Mouse (Mus musculus): ENCODE data around the gene Nectin2.

Nectin2 gene

DNA sequence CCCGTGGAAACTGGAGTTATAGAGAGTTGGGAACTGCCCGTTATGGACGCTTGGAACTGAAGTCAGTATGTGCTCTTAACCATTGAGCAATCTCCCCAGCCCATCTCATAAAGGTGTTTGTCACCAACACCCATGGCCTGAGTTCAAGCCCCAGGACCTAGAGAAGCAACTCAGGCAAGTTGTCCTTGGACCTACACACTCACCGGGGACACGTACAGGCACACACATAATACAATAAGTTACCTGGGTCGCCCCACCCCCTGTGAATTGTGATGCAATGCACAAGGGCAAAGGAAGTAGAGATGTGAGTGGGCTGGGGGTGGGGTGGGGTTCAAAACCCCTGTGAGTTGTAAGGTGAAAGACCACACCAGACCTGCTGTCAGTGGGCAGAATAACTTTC, 63.8 kb downstream of the Nectin2 start:
- DNase-seq (ENCODE audit: low spot score), result no peak

DNA sequence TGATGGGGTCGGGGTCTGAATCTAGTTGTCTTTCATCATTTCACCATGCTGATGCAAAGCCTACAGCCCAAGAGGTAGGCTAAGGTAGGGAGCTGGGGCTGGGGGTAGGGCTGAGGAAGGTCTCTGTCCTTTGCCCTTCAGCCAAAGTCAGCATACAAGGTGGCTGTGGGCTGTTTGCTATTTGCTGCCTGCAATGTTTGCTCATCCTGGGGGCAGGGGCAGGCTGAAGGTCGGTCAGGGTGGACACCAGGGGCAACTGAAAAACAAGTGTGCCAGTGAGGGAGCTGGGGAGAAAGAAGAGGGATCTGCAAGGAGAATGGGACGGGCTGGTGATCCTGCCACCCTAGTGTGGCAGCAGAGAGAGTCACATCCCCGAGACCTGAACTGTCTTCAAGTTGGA, 64.9 kb downstream of the Nectin2 start:
- DNase-seq (ENCODE audit: low spot score), result no peak

DNA sequence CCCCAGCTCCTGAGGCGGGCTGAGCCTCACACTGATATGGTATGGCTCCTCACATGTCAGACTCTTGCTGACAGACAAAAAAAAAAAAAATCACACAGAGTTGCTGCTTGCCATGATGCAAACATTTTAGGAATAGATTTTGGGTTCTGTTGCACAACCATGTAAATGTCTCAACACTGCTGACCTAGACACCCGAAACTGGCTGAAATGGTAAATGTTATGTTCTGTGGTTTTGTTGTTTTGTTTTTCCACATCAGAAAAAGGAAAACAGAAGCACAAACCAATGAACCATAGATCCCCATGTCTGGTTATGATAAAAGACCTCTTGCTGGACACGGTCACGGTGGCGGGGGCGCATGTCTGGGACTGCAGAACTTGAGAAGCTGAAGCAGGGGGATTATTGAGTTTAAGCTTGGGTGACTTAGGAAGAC, 66.5 kb downstream of the Nectin2 start:
- no peak for DNase-seq (ENCODE audit: low spot score)

DNA sequence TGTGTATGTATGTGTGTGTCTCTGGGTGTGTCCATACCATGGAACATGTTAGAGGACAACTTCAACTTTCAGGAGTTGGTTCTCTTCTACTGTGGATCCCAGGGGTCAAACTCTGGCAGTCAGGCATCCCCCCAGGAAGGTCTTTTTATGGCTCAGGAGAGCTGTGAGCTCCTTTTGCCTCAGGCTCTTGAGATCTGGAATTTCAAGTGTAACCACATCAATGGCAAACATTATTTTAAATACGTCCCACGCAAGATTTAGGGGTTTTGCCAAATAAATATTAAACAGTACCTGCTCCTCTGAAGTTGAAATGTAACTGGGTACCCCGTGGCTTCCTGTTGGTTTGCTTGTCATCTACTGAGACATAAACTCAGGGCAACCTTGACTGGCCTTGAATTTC, 67.3 kb downstream of the Nectin2 start:
- no peak for DNase-seq (ENCODE audit: low spot score)

DNA sequence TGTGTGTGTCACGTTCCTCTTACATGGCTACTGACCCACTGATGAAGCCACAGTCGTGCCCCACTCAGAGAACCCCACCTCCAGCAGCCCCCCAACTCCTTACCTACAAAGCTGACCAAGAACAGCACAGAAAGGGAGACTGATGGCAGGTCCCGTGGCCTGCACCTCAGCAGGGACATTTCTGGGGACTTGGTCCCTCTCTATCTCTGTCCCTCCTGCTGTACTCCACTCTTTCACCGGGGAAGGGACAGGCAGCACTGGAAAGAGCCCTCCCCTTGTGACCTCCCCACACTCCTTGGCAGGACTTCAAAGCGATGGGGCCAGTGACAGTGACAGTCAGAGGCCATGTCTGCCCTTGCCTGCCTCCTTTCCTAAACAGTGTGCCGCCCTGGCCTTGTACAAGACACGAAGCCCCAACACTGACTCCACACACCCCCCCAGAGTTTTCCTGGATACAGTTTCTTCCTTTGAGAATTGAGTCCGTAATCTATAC, 69.0 kb downstream of the Nectin2 start, which contains the start of the genes Gm44805 and Apoc4:
Gm44805 (minus strand) TSS at position 222 of the 493 bp plus-strand sequence.
Apoc4 (minus strand) TSS at position 278 of the 493 bp plus-strand sequence.
- no peak for DNase-seq (ENCODE audit: low spot score)

DNA sequence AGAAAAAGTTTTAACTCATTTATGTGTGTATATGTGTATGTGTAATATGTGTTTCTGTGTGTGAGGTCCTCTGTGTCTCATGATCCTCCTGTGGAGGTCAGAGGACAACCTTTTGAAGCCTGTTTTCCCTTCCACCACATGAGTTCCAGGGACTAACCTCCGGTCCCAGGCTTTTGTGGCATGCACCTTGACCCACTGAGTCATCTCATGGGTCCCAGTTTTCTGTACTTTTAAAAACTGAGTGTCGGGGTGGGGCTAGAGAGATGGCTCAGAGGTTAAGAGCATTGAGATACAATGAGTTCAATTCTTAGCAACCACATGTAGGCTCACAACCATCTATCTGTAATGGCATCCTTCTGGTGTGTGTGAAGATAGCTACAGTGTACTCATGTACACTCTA, 69.6 kb downstream of the Nectin2 start:
- no peak for DNase-seq (ENCODE audit: low spot score)

DNA sequence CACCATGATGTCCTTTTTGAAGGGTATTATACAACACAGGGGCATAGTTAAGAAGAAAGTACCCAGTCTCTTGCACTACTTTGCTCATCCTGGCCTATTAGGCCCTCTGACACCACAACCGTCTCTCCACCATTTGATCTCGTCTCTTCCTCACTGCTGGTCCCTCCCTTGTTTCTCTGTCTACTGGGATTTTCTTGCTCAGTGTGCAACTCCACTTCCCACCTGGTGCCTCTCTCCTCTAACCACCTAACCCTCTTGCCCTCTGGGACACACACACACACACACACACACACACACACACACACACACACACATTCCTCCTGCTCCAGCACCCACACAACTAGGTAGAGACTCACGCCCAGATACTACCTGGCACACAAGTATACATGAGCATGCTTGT, 71.4 kb downstream of the Nectin2 start:
- no peak for DNase-seq (ENCODE audit: low spot score)

DNA sequence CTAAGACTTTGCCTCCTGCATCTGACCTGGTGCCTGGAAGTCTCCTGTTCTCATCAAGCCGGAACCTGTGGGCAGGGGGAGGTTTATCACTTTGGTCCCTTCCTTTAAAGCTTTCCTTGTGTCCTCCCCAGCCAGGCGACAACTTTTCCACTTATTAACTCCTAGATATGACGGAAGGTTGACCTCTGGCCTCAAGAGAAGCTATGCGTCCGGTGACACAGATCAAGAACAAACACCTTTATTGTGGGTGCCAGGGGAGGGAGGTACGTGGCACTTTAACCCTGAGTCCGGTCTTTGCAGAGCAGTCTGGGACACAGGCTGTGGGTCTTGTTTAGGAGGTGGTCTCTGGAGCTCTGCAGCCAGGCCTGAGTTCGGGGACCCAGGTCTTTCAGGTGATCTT, 72.4 kb downstream of the Nectin2 start, which contains the start of gene Apoc2:
Apoc2 (minus strand) TSS at position 70 of the 400 bp plus-strand sequence.
- no peak for DNase-seq (ENCODE audit: low spot score)

DNA sequence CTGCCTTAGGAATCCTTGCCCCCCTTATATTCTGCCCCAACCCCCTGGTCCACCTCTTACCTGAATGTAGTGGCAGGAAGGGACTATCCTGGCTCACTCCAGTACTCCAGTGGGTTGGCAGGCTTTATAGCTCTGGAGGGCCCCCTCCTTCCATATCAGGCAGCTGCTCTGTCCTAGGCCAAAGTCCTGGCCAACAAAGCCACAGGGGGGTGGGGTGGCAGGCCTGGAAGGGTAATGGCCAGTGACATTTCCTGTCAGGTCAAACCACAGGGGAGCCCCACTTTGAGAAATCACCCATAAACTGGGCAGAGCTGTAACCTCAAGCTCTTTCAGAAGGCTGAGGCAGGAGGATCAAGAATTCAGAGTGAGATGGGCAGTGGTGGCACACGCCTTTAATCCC, 73.6 kb downstream of the Nectin2 start:
- no peak for DNase-seq (ENCODE audit: low spot score)

DNA sequence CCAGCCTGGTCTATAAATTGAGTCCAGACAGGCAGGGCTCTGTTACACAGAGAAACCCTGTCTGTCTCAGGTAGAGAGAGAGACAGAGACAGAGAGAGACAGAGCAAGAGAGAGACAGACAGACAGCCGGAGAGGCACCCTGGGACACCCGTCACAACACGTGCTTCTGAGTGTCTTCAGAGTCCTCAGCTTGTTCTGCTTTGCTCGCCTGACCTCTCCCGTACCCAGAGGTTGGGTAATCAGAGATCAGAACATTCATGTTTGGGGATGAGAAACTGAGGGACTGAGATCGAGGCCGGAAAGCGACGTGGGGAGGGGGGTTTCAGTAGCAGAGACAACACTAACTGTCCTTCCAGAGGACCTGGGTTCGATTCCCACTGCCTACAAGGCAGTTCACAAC, 74.5 kb downstream of the Nectin2 start:
- DNase-seq (ENCODE audit: low spot score), result no peak

DNA sequence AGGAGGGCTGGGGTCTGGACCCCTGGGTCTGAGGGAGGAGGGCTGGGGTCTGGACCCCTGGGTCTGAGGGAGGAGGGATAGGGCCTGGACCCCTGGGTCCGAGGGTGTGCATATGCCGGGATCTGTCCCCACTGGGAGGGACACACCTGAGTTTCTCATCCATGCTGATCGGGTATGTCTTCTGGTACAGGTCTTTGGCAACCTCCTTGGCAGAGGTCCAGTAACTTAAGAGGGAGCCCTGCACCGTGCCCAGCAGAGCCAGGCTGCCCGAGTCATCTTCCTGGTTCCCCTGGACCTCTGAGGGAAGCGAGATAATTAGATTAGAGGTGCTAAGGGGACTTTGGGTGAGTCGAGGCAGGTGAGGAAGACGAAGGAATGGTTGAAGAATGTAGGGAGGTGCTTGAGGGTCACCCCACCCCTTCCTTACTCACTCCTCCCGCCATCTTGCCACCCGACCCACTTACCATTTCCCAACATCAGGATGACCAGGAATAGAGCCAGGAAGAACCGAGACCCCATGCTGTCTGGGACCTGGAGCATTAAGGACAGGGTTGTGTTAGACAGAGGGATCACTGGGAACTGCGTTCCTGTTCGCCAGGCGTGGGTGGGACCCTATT, 77.1 kb downstream of the Nectin2 start:
- DNase-seq (ENCODE audit: low spot score), result no peak

DNA sequence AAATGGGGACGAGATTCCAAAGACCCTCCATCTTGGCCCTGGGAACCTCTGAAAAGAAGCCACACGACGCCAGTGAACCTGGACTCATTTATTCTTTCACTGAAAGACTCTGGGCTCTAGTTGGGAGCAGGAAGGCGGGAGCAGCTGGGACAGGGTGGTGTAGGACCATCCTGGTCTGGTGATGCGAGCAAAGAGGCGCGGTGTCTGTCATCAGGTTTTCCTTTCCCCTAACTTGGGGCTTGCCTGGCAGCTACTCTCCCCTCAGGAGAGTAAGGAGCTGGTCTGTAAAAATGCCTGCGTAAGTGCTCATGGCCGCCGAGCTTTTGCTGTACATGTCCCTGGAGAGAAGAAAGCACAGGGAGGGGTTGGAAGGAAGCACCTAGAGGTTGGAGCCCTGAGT, 78.8 kb downstream of the Nectin2 start:
- DNase-seq (ENCODE audit: low spot score), result no peak

DNA sequence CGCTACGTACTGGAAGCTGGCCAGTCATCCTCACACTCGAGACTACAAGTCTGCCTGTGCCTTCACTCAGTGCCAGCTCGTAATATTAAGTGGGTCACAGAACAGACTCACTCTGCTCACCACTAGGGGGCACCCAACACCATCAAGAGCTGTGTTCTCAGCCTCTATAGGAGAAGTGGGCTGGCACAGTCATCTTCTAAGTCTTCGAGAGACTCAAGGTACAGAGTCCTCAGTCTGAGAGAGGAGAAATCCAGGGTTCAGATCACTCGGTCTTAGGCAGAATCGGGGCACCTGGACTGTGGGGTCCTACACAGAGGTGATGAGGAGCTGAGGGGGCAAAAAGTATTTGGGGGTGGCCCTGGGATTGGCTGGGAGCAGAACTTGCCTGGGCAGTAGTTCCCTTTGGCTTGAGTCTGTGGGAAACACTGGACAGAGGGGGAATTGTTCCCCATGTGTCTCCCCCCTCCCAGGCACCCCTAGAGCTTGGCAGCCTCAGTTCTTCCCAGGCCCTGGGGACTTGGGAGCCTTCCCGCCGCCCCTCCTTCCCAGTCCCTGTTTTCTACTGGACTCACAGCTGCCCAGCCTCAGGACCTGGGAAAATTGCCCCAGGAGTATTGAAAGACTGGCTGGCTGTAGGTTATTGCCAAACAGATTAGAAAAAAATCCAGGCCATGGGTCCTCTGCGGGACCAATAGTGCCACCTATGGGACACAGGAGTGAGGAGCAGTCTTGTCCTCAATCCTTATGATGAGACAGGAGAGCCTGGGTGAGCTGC, 81.1 kb downstream of the Nectin2 start:
- peak; percentile 93 for DNase-seq (ENCODE audit: low spot score)

DNA sequence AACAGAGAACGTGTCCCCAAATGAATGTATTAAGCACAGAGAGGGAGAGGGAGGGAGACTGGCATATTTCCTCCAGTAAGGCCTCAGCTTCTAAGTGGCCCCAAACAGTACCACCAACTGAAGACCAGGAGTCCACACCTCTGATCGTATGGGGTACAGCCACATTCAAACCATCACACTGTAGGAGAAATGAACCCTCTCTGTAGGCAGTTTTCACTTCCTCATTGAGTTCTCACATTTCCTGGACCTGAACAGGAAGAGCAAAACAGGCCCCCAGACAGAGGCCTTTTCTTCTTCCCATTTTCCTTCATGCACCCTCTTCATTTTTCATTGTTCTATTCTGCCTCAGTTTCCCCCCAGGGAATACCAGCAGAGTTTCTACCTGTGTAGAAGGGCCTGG, 82.8 kb downstream of the Nectin2 start:
- DNase-seq (ENCODE audit: low spot score), result no peak

DNA sequence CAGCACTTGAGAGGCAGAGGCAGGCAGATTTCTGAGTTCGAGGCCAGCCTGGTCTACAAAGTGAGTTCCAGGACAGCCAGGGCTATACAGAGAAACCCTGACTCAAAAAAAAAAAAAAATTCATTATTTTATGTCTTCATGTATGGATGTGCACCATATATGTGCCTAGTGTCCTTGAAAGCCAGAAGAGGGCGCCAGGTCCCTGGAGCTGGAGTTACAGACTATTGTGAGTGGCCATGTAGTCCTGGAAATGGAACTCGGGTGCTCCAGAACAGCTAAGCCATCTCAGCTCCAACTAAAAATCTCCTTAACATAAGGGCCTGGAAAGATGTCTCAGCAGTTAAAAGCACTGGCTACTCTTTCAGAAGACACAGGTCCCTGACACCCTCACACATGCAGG, 83.5 kb downstream of the Nectin2 start:
- DNase-seq (ENCODE audit: low spot score), result no peak

Data from left cerebral cortex, adult 11 months (tissue).